Mouse (Mus musculus): ENCODE data around the gene Otx1. TPM values are rescaled to one million over a fixed set of nuclear protein-coding genes. Genes with fewer than 3 reads are reported as not detected.

The Otx1 gene
- polyA plus RNA-seq, 1 experiment from 2014 or later, result not detected

DNA sequence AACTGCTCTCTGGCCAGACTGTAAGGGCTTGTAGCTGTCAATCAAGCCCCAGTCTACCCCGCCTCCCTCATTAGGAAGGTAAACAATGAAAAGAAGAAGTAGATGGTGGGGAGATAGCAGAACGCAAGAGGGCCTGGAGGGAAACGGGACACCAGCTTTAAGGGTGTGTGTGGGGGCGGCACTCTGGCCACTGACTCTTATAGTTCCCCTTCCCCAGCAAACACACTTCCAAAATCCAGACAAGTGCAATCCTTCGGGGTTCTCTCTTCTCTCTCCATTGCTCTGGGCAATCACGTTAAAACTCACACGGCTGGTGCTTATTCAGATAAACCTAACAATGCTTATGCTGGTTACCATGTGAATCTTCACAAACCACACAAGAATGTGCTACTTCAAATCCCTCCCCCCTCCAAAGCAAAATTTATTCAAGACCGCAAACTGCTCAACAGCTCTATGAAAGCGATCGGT, 5.5 kb upstream of the Otx1 start:
- Histone ChIP-seq H3K4me1 (replicated peaks; ENCODE audit: control insufficient read depth, insufficient read depth, low read length) (no peaks in the 10 kb centered on the region), H3K36me3 (ENCODE audit: control insufficient read depth, insufficient read depth, low read length) (no peaks in the 10 kb centered on the region), H3K9me3 (ENCODE audit: control insufficient read depth, low read length) (no peaks in the 10 kb centered on the region), H3K4me3 (ENCODE audit: low read depth, low read length) (no peak overlapping the region), H3K9ac (ENCODE audit: low read length) (no peak overlapping the region), H3K27me3 (replicated peaks; ENCODE audit: control insufficient read depth, insufficient read depth, low read length) (peaks cover 61% of the 10 kb centered on the region), H3K4me2 (ENCODE audit: low read length) (no peak overlapping the region), H3K27ac (ENCODE audit: low read depth) (no peak overlapping the region)
- DNase-seq (ENCODE audit: low spot score) (peak; percentile 54), ATAC-seq (replicated peaks; ENCODE audit: low FRiP score, low TSS enrichment, low read depth) (no peak)
- 5% methylated on average over 10 of the region's 10 CpGs for WGBS

DNA sequence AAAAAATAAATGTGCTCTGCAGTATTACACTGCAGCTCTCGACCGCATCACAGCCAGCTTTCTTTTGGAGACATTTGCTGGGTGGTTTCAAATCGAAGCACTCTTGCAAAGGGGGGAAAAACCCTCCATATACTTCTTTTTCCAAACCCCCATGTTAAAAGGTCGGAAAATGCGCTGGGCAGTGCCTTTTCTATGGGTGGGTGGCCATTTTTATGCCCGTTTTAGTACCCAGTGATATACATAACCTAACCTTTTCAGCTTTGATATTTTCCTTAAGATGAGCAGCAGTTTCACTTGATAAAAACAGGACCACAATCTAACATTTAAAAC, 5.0 kb upstream of the Otx1 start:
- ATAC-seq (replicated peaks; ENCODE audit: low FRiP score, low TSS enrichment, low read depth) (no peak), DNase-seq (ENCODE audit: low spot score) (no peak)
- no peak overlapping the region for H3K9ac ChIP-seq (ENCODE audit: low read length)
- H3K36me3 ChIP-seq (ENCODE audit: control insufficient read depth, insufficient read depth, low read length), result no peaks in the 10 kb centered on the region
- H3K27ac ChIP-seq (ENCODE audit: low read depth), result no peak overlapping the region
- peaks cover 65% of the 10 kb centered on the region for H3K27me3 ChIP-seq (replicated peaks; ENCODE audit: control insufficient read depth, insufficient read depth, low read length)
- WGBS, result 7% methylated on average over 6 of the region's 6 CpGs
- no peak overlapping the region for H3K4me3 ChIP-seq (ENCODE audit: low read depth, low read length)
- H3K4me1 ChIP-seq (replicated peaks; ENCODE audit: control insufficient read depth, insufficient read depth, low read length), result no peaks in the 10 kb centered on the region
- no peak overlapping the region for H3K4me2 ChIP-seq (ENCODE audit: low read length)
- H3K9me3 ChIP-seq (ENCODE audit: control insufficient read depth, low read length), result no peaks in the 10 kb centered on the region

DNA sequence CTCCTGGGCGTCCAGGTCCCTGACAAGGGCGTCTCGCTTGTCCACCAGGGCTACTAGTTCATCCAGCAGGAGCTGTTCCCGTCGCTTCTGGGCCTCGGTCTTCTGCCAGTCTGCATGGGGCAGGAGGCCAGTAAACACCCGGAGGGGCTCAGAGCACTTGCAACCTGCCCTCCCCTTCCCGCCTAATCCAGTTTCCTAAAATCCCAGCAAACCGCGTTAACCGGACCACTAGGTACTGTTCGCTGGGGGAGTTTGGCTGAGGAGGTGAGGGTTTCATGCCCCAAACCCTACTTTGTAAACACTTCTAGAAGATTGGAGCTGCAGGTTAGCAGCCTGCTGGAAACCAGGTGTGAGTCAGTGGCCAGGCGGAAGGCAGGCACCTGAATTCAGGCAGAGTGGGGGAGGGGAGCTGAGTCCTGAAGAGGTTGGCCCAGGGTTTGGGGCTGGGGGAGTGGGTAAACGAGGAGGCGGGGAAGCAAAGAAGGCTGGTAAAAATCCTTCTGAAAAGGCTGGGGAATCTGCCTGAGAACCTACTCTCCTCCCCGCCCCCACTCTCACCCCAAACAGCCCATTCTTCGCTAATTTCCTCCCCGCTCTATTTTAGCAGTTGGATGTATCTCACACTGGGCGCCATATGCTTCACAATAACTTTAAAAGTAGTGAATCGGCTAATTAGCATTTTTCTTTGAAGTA, 4.5 kb upstream of the Otx1 start:
- ATAC-seq (replicated peaks; ENCODE audit: low FRiP score, low TSS enrichment, low read depth) (no peak), DNase-seq (ENCODE audit: low spot score) (peak; percentile 63)
- H3K4me1 ChIP-seq (replicated peaks; ENCODE audit: control insufficient read depth, insufficient read depth, low read length), result no peaks in the 10 kb centered on the region
- no peak overlapping the region for H3K9ac ChIP-seq (ENCODE audit: low read length)
- H3K36me3 ChIP-seq (ENCODE audit: control insufficient read depth, insufficient read depth, low read length), result no peaks in the 10 kb centered on the region
- no peaks in the 10 kb centered on the region for H3K9me3 ChIP-seq (ENCODE audit: control insufficient read depth, low read length)
- H3K4me3 ChIP-seq (ENCODE audit: low read depth, low read length), result no peak overlapping the region
- H3K4me2 ChIP-seq (ENCODE audit: low read length), result no peak overlapping the region
- H3K27ac ChIP-seq (ENCODE audit: low read depth), result no peak overlapping the region
- peaks cover 70% of the 10 kb centered on the region for H3K27me3 ChIP-seq (replicated peaks; ENCODE audit: control insufficient read depth, insufficient read depth, low read length)
- WGBS, result 12% methylated on average over 20 of the region's 20 CpGs

DNA sequence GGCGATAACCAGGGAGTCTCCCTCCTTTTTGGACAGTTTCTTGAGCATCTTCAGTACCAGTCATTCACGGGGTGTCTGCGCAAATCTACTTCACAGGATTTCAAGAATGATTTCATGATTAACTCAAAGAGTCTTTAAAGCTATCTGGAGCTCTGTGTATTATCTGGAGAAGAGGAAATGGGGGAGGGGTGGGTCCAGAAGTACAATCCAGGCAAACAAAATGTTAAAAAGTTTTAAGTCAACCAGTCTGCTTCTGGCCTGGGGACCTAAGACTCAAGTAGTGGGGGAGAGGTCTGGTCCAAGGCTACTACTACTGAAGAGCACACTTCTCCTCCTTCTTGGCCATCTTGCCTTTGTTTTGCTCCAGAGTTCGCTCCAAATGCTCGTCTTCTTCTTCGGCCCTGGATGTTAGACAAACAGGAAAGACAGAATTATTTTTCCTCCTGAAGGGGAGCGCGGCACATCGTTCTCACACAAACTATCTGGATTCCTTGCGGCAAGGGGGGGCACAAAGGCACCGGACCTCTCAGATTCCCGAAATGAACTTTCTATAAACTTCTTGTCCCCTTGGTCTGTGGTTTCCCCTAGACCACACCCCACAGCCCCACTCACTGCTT, 3.9 kb upstream of the Otx1 start:
- no peak overlapping the region for H3K4me2 ChIP-seq (ENCODE audit: low read length)
- 47% methylated on average over 12 of the region's 12 CpGs for WGBS

DNA sequence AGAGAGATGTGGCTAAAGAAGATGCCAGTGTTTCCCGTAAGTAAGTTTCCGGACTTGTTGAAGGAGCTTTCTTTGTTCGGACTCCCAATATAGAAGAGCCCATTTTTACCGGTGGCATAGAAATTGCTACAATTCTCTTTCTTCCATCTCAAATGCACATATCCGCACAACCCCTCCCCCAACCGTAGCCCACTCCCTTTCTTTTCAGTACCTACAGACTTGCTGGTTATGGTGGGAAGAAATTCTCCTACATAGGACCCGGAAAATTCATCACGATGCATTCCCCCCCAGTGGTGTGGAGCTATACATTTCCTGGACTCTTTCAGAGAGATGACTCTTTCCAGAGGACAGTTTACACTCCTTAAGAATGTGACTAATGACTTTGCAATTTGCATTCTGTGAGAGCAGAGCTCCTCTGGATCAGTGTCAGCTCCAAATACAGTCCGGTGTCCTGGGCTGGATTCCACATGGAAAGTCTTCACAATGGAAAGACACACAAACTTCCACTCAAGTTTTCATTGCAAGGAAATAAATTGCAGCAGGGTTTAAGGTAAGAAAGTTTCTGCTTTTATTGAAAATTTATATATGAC, 2.7 kb upstream of the Otx1 start:
- Histone ChIP-seq H3K27ac (ENCODE audit: low read depth) (no peak overlapping the region), H3K27me3 (replicated peaks; ENCODE audit: control insufficient read depth, insufficient read depth, low read length) (peaks cover 88% of the 10 kb centered on the region), H3K9ac (ENCODE audit: low read length) (no peak overlapping the region), H3K36me3 (ENCODE audit: control insufficient read depth, insufficient read depth, low read length) (no peaks in the 10 kb centered on the region), H3K4me2 (ENCODE audit: low read length) (no peak overlapping the region), H3K9me3 (ENCODE audit: control insufficient read depth, low read length) (no peaks in the 10 kb centered on the region), H3K4me3 (ENCODE audit: low read depth, low read length) (no peak overlapping the region), H3K4me1 (replicated peaks; ENCODE audit: control insufficient read depth, insufficient read depth, low read length) (peaks cover 13% of the 10 kb centered on the region; the same call in 1 of the 2 replicates)
- peak; percentile 59 for DNase-seq (ENCODE audit: low spot score)
- 32% methylated on average over 9 of the region's 9 CpGs for WGBS
- no peak for ATAC-seq (replicated peaks; ENCODE audit: low FRiP score, low TSS enrichment, low read depth)

More for the DNA sequence above, 3.9 kb upstream of the Otx1 start:
- no peak overlapping the region for H3K9ac ChIP-seq (ENCODE audit: low read length)
- no peaks in the 10 kb centered on the region for H3K9me3 ChIP-seq (ENCODE audit: control insufficient read depth, low read length)
- no peak overlapping the region for H3K27ac ChIP-seq (ENCODE audit: low read depth)
- peak; percentile 55 for DNase-seq (ENCODE audit: low spot score)
- no peak for ATAC-seq (replicated peaks; ENCODE audit: low FRiP score, low TSS enrichment, low read depth)
- H3K4me3 ChIP-seq (ENCODE audit: low read depth, low read length), result no peak overlapping the region
- 0 out of 2 replicates have a peak, but pooled peaks cover 5% of the 10 kb centered on the region for H3K4me1 ChIP-seq (replicated peaks; ENCODE audit: control insufficient read depth, insufficient read depth, low read length)
- no peaks in the 10 kb centered on the region for H3K36me3 ChIP-seq (ENCODE audit: control insufficient read depth, insufficient read depth, low read length)
- H3K27me3 ChIP-seq (replicated peaks; ENCODE audit: control insufficient read depth, insufficient read depth, low read length), result peaks cover 76% of the 10 kb centered on the region

DNA sequence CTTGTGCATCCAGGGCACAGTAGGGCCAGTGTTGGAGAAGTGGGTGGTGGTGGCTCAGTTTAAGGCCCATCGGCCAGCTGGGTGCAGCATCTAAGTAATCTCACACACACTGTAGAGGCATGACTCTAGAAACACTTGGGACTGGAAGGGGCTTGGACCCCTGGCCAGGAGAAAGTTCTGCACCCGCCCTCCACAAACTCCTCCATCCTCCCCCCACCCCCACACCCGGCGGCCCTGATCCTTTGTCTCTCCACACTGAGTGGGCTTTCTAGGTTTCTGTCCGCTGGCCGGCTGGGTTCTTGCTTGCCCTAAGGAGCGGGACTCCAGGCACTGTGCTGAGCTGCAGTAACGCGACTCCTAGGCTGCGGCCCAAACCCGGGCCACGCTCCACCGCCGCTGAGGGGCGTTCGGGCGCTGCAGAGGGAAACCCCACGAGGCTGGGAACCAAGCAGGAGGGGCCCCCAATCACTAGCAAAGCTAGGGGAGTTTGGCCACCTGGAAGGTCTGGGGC, 1.7 kb upstream of the Otx1 start:
- Histone ChIP-seq H3K36me3 (ENCODE audit: control insufficient read depth, insufficient read depth, low read length) (no peaks in the 10 kb centered on the region), H3K9ac (ENCODE audit: low read length) (no peak overlapping the region), H3K27me3 (replicated peaks; ENCODE audit: control insufficient read depth, insufficient read depth, low read length) (peaks cover 93% of the 10 kb centered on the region), H3K4me2 (ENCODE audit: low read length) (no peak overlapping the region), H3K27ac (ENCODE audit: low read depth) (no peak overlapping the region), H3K4me1 (replicated peaks; ENCODE audit: control insufficient read depth, insufficient read depth, low read length) (peaks cover 13% of the 10 kb centered on the region; the same call in 1 of the 2 replicates), H3K9me3 (ENCODE audit: control insufficient read depth, low read length) (no peaks in the 10 kb centered on the region), H3K4me3 (ENCODE audit: low read depth, low read length) (no peak overlapping the region)
- DNase-seq (ENCODE audit: low spot score) (peak; percentile 76), ATAC-seq (replicated peaks; ENCODE audit: low FRiP score, low TSS enrichment, low read depth) (no peak)
- 2% methylated on average over 18 of the region's 18 CpGs for WGBS

DNA sequence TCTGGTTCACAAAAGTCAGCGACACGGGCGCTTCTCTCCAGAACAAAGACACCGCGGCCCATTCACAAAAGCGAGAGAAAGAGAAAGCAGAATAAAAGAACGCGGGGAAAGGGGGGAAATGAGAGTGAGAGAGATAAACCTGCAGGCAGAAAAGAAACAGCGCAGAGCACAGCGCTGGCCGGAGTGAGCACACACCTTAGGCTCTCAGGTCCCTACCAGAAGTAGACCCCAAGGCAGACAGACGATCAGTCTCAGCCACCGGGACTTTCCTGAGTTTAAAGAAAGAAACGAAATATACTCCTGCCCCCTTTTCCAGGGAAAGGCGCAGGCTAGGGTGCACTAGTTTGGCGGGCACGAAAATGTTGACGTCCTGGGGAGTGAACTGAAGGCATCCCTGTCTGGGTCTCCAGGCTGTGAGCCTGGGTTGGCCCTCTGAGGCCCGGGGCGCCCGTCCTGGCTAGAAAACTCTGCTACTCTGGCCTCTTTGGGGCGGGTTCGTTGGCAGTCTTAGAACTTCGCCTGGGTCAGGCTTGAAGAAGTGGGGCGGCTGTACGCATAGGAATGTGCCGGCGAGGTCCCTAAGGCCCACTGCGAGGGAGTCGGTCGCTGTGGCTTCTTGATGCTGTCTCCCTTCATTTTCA, 764 bp upstream of the Otx1 start:
- ATAC-seq (replicated peaks; ENCODE audit: low FRiP score, low TSS enrichment, low read depth) (no peak), DNase-seq (ENCODE audit: low spot score) (peak; percentile 81)
- Histone ChIP-seq H3K36me3 (ENCODE audit: control insufficient read depth, insufficient read depth, low read length) (no peaks in the 10 kb centered on the region), H3K4me2 (ENCODE audit: low read length) (no peak overlapping the region), H3K4me1 (replicated peaks; ENCODE audit: control insufficient read depth, insufficient read depth, low read length) (peaks cover 13% of the 10 kb centered on the region; the same call in 1 of the 2 replicates), H3K27me3 (replicated peaks; ENCODE audit: control insufficient read depth, insufficient read depth, low read length) (peaks cover 97% of the 10 kb centered on the region), H3K27ac (ENCODE audit: low read depth) (no peak overlapping the region), H3K9me3 (ENCODE audit: control insufficient read depth, low read length) (no peaks in the 10 kb centered on the region), H3K9ac (ENCODE audit: low read length) (no peak overlapping the region), H3K4me3 (ENCODE audit: low read depth, low read length) (0 out of 2 replicates have a peak overlapping the region, but pooled peaks have one; percentile 1)
- under 1% methylated on average over 31 of the region's 31 CpGs for WGBS

DNA sequence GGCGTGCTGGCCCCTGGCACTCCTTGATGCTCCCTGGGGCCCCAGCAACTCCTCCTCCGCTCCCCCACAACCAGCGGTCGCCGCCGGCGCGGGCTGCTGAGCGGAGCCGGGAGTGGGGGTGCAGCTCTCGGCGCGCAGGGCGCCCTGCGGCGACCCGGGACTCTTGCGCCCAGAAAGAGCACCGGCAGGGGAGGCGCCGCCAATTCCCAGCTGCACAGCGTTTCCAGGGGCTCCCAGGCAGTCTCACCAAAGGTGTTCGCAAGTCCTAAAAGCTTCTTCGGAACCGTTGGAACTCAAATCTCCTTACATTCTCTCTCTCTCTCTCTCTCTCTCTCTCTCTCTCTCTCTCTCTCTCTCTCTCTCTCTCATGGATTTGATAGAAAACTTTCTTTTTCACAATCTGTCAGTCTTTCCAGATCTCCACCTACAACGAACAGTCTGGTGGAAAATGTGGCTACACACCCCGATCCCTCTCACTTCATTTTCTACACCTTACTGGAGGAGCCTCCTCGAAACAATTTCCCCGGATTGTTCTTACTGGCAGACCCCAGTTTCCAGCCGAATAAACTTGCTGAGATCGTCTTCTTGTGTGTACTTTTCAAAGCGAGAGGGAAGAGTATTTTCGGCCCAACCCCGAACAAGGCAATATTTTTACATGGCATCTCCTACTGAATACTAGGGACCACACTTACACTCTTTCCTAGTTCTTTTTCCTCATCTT, 475 bp downstream of the Otx1 start:
- Histone ChIP-seq H3K36me3 (ENCODE audit: control insufficient read depth, insufficient read depth, low read length) (no peaks in the 10 kb centered on the region), H3K27me3 (replicated peaks; ENCODE audit: control insufficient read depth, insufficient read depth, low read length) (peaks cover 97% of the 10 kb centered on the region), H3K9ac (ENCODE audit: low read length) (0 out of 2 replicates have a peak overlapping the region, but pooled peaks have one; percentile 13), H3K27ac (ENCODE audit: low read depth) (no peak overlapping the region), H3K9me3 (ENCODE audit: control insufficient read depth, low read length) (no peaks in the 10 kb centered on the region), H3K4me2 (ENCODE audit: low read length) (peak overlapping the region; percentile 65), H3K4me3 (ENCODE audit: low read depth, low read length) (peak overlapping the region; percentile 36), H3K4me1 (replicated peaks; ENCODE audit: control insufficient read depth, insufficient read depth, low read length) (peaks cover 13% of the 10 kb centered on the region; the same call in 1 of the 2 replicates)
- DNase-seq (ENCODE audit: low spot score) (no peak), ATAC-seq (replicated peaks; ENCODE audit: low FRiP score, low TSS enrichment, low read depth) (no peak)
- WGBS, result under 1% methylated on average over 34 of the region's 34 CpGs
